In the genomic region with DNA sequence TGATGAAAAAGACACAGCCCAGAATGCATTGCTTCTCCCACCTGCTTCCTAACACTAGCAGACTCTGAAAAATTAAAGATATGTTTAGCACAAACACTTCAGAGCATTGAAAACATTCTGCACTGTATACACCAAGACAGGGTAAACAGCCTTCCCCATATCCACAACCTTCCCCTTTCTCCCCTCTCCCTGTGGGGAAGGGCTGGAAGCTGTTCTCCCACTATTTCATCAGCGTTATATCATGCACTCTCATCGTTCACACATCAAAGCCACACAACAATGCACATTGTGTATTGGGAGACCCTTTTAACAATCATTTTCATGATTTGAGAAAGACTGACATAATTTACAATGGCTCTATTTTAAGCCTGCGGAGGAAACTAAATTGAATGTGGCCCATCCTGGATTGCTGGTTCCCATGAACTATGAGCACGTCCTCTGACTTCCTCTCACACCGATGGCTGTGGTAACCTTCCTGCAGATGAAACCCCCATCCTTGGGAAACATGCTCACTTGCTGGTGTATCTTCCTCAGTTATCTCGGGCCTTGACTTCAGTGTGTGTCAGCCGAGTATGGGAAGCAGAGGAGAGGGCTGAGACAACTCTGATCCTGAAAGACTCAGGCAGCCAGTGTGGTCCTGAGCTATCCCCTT, we compare ENCODE assay signal across 18 mouse cellular contexts.
A peak's percentile ranks its signal among the peaks of the same experiment; 100 is the strongest.
DNase-seq lines count a peak whose midpoint lies in the region; ATAC-seq lines count a peak whose summit lies in the region.
"Had no signal": no experiment of that assay in that cellular context is flagged by ENCODE, and none has a peak within 500 bp of the region (broad histone marks: within the 10 kb centered on the region; RNA-seq: fewer than 3 reads in every experiment).

No protein-coding gene starts in this region.

- no peak overlapping the region for H3K27ac ChIP-seq in heart, embryonic 11.5 days (ENCODE audit: low read depth, low read length)
- H3K27ac ChIP-seq in kidney, embryonic 16.5 days (ENCODE audit: low read length), result peak overlapping the region; percentile 53; the same call in 1 of the 2 replicates
- H3K27ac ChIP-seq in brown adipose tissue, adult 24 weeks (replicated peaks; ENCODE audit: low read depth, low read length), result peak overlapping the region; percentile 92
- H3K27ac ChIP-seq: embryonic facial prominence, embryonic 13.5 days; hindbrain, embryonic 14.5 days; intestine, embryonic 15.5 days; layer of hippocampus, adult 2 months; limb, embryonic 12.5 days; liver, embryonic 15.5 days; midbrain, embryonic 15.5 days had no signal

- peak; percentile 96 for DNase-seq in heart, adult 11 months
- no peak for DNase-seq in kidney, adult 11 months
- peak; percentile 30 to 41 for DNase-seq in heart, postnatal 10 days
- DNase-seq in layer of hippocampus, postnatal 14 days (ENCODE audit: low spot score in 2 of 2), result no peak
- DNase-seq in testis, postnatal 14 days (ENCODE audit: low spot score), result no peak
- DNase-seq: adrenal gland, postnatal 14 days; forebrain, postnatal 0 days; spleen, adult 18-20 months had no signal

- no peak overlapping the region for H3K4me2 ChIP-seq in heart, embryonic 11.5 days
- H3K4me2 ChIP-seq in kidney, embryonic 16.5 days (replicated peaks; ENCODE audit: low read depth, low read length), result no peak overlapping the region
- H3K4me2 ChIP-seq: embryonic facial prominence, embryonic 13.5 days; hindbrain, embryonic 14.5 days; intestine, embryonic 15.5 days; limb, embryonic 12.5 days; liver, embryonic 15.5 days; midbrain, embryonic 15.5 days had no signal

- H3K4me3 ChIP-seq in heart, embryonic 11.5 days (ENCODE audit: low read depth, low read length), result no peak overlapping the region
- no peak overlapping the region for H3K4me3 ChIP-seq in kidney, embryonic 16.5 days (ENCODE audit: low read length)
- H3K4me3 ChIP-seq in brown adipose tissue, adult 24 weeks (ENCODE audit: insufficient read depth, low read depth, low read length), result no peak overlapping the region
- H3K4me3 ChIP-seq: embryonic facial prominence, embryonic 13.5 days; intestine, embryonic 15.5 days; layer of hippocampus, adult 2 months; limb, embryonic 12.5 days; liver, embryonic 15.5 days; midbrain, embryonic 15.5 days had no signal

- peaks cover 8% of the 10 kb centered on the region; the same call in 1 of the 2 replicates for H3K4me1 ChIP-seq in heart, embryonic 11.5 days (ENCODE audit: control insufficient read depth, insufficient read depth, low read length)
- 0 out of 2 replicates have a peak, but pooled peaks cover 4% of the 10 kb centered on the region for H3K4me1 ChIP-seq in kidney, embryonic 16.5 days (ENCODE audit: insufficient read depth, low read length)
- H3K4me1 ChIP-seq in brown adipose tissue, adult 24 weeks (ENCODE audit: control insufficient read depth, insufficient read depth, insufficient read length, low read length), result peaks cover 8% of the 10 kb centered on the region; the same call in 1 of the 2 replicates
- H3K4me1 ChIP-seq: embryonic facial prominence, embryonic 13.5 days; intestine, embryonic 15.5 days; limb, embryonic 12.5 days; liver, embryonic 15.5 days; midbrain, embryonic 15.5 days had no signal

- 56% methylated on average over 7 of the region's 7 CpGs for WGBS in heart, embryonic 11.5 days (ENCODE audit: insufficient replicate concordance)
- 67% methylated on average over 7 of the region's 7 CpGs for WGBS in kidney, embryonic 16.5 days

- H3K9me3 ChIP-seq in heart, embryonic 11.5 days (replicated peaks; ENCODE audit: control insufficient read depth, low read length), result no peaks in the 10 kb centered on the region
- H3K9me3 ChIP-seq in kidney, embryonic 16.5 days (ENCODE audit: low read length), result no peaks in the 10 kb centered on the region
- H3K9me3 ChIP-seq: embryonic facial prominence, embryonic 13.5 days; intestine, embryonic 15.5 days; limb, embryonic 12.5 days; liver, embryonic 15.5 days; midbrain, embryonic 15.5 days had no signal

- ATAC-seq in heart, embryonic 11.5 days (replicated peaks; ENCODE audit: insufficient number of reproducible peaks, low FRiP score, low TSS enrichment), result no peak
- peak; percentile 59 for ATAC-seq in kidney, embryonic 16.5 days (ENCODE audit: low FRiP score, low TSS enrichment)
- ATAC-seq: forebrain, postnatal 0 days; intestine, embryonic 15.5 days; midbrain, embryonic 15.5 days had no signal

- H3K9ac ChIP-seq in heart, embryonic 11.5 days (ENCODE audit: low read depth, low read length), result no peak overlapping the region
- H3K9ac ChIP-seq in kidney, embryonic 16.5 days (replicated peaks; ENCODE audit: low read length), result no peak overlapping the region
- H3K9ac ChIP-seq: embryonic facial prominence, embryonic 13.5 days; forebrain, postnatal 0 days; hindbrain, embryonic 14.5 days; intestine, embryonic 15.5 days; limb, embryonic 12.5 days; liver, embryonic 15.5 days; midbrain, embryonic 15.5 days had no signal

- H3K27me3 ChIP-seq in heart, embryonic 11.5 days (ENCODE audit: control insufficient read depth, insufficient read depth, low read length), result no peaks in the 10 kb centered on the region
- no peaks in the 10 kb centered on the region for H3K27me3 ChIP-seq in kidney, embryonic 16.5 days (ENCODE audit: insufficient read depth, low read length)
- H3K27me3 ChIP-seq: embryonic facial prominence, embryonic 13.5 days; intestine, embryonic 15.5 days; limb, embryonic 12.5 days; liver, embryonic 15.5 days; midbrain, embryonic 15.5 days had no signal

- intact Hi-C loops in heart, postnatal 10 days (cut with DNase I), result no loop called here

- no peaks in the 10 kb centered on the region; the same call in 1 of the 2 replicates for H3K36me3 ChIP-seq in heart, embryonic 11.5 days (ENCODE audit: control insufficient read depth, insufficient read depth, low read length)
- H3K36me3 ChIP-seq in kidney, embryonic 16.5 days (ENCODE audit: insufficient read depth, low read length), result peaks cover 21% of the 10 kb centered on the region; the same call in 1 of the 2 replicates
- H3K36me3 ChIP-seq: embryonic facial prominence, embryonic 13.5 days; intestine, embryonic 15.5 days; liver, embryonic 15.5 days; midbrain, embryonic 15.5 days had no signal

Comparison
In these comparisons a context has a peak if more than half of its experiments do, and no peak if none do; other contexts are left out.
1. DNase-seq: peak in heart, adult 11 months (single experiment) and heart, postnatal 10 days (2 of 2); none in kidney, adult 11 months (single experiment), layer of hippocampus, postnatal 14 days (0 of 2) and testis, postnatal 14 days (single experiment).